Mouse (Mus musculus) erythroid progenitor cell, adult 5-6 weeks (primary cell): ENCODE results near the gene Hnmt. TPM values are rescaled to one million over a fixed set of nuclear protein-coding genes. Genes with fewer than 3 reads are reported as not detected.
"Not testable (repeated sequence)": the region's sequence is repeated elsewhere in the genome, so short reads cannot be mapped to it uniquely, and the experiment has no call there.

Experiments used
- ATAC-seq: replicated peaks from 2 replicates; pipeline ENCODE4 v1.8.0; 2016; ENCODE audit warnings: moderate number of reproducible peaks, mild to moderate bottlenecking, moderate TSS enrichment, inconsistent platforms; ENCODE audit not compliant: poor library complexity, low FRiP score, severe bottlenecking
- total RNA-seq, 2 experiments: library from RNA; stranded (forward) in 1 of 2; stranded (reverse) in 1 of 2; fragments of 150-400 nt in 1 of 2; fragments of 186-747, 209-891 nt in 1 of 2; gene quantifications; 2 replicates each; pipeline versions ENCODE4 v1.2.3 to v1.2.4; 2015 to 2017; ENCODE audit warnings: low replicate concordance in 2 of 2

Hnmt gene
- total RNA-seq (2015; ENCODE audit: low replicate concordance) (4.6 and 7.6 TPM in 2 replicates), total RNA-seq (2017; ENCODE audit: low replicate concordance) (2.1 and 3.3 TPM in 2 replicates)

- no peak for ATAC-seq
These were observed at the start of gene Hnmt for GRCm38 (mm10) chr2:24049344-24049990. TSS of gene Hnmt (minus strand) at chr2:24049394.

GRCm38 (mm10) chr2:24096495-24096894 is 47.3 kb upstream of the Hnmt start, which contains the start of gene Tbpl2:
TSS of gene Tbpl2 (minus strand) at chr2:24096595.
- ATAC-seq, result no peak

GRCm38 (mm10) chr2:24090921-24091320 is 41.7 kb upstream of the Hnmt start:
- ATAC-seq, result no peak

- no peak for ATAC-seq
These were observed 1.3 kb upstream of the Hnmt start for GRCm38 (mm10) chr2:24050459-24050858.

- no peak for ATAC-seq
These were observed 605 bp downstream of the Hnmt start for GRCm38 (mm10) chr2:24048480-24049097.

- no peak for ATAC-seq
These were observed 1.4 kb downstream of the Hnmt start for GRCm38 (mm10) chr2:24047551-24048479.

- no peak for ATAC-seq
These were observed 6.3 kb downstream of the Hnmt start for GRCm38 (mm10) chr2:24042901-24043300.

- no peak for ATAC-seq
These were observed 8.7 kb downstream of the Hnmt start for GRCm38 (mm10) chr2:24040531-24040930.

- not testable (repeated sequence) for ATAC-seq
These were observed 29.8 kb downstream of the Hnmt start for GRCm38 (mm10) chr2:24019386-24019785.

- ATAC-seq, result no peak
These were observed 30.2 kb downstream of the Hnmt start for GRCm38 (mm10) chr2:24018966-24019365.

- ATAC-seq, result no peak
These were observed 34.2 kb downstream of the Hnmt start for GRCm38 (mm10) chr2:24014957-24015356.

GRCm38 (mm10) chr2:23999323-23999722 is 49.9 kb downstream of the Hnmt start:
- no peak for ATAC-seq

- no peak for ATAC-seq
These were observed 50.4 kb downstream of the Hnmt start for GRCm38 (mm10) chr2:23998836-23999235.

- no peak for ATAC-seq
These were observed 52.4 kb downstream of the Hnmt start for GRCm38 (mm10) chr2:23996830-23997229.

GRCm38 (mm10) chr2:23990034-23990573 is 59.1 kb downstream of the Hnmt start:
- not testable (repeated sequence) for ATAC-seq

- no peak for ATAC-seq
These were observed 61.9 kb downstream of the Hnmt start for GRCm38 (mm10) chr2:23987283-23987682.

- ATAC-seq, result no peak
These were observed 65.9 kb downstream of the Hnmt start for GRCm38 (mm10) chr2:23983343-23983742.

GRCm38 (mm10) chr2:23982860-23983259 is 66.3 kb downstream of the Hnmt start:
- no peak for ATAC-seq

- not testable (repeated sequence) for ATAC-seq
These were observed 88.4 kb downstream of the Hnmt start for GRCm38 (mm10) chr2:23960659-23961274.
